Mouse (Mus musculus): ENCODE results near the gene Babam2.

- TF ChIP-seq EP300 (IDR thresholded peaks at IDR 0.05; ENCODE audit: low read depth) (no peak), CTCF (IDR thresholded peaks at IDR 0.05; ENCODE audit: low read depth) (no peak)
Observed at GRCm38 (mm10) chr5:32064341-32065105, 367.0 kb downstream of the Babam2 start.

Data from liver, postnatal 0 days (tissue).